ENCODE assay signal across 8 mouse cellular contexts in genomic region chr6:83101688-83102556, GRCm38 (mm10). TPM values are rescaled to one million over a fixed set of nuclear protein-coding genes. Genes with fewer than 3 reads are reported as not detected.
DNase-seq lines count a peak whose midpoint lies in the region; ATAC-seq lines count a peak whose summit lies in the region.

No protein-coding gene starts in this region.

- no peaks in the 10 kb centered on the region; the same call in none of the 2 replicates for H3K27me3 ChIP-seq in embryonic facial prominence, embryonic 11.5 days (ENCODE audit: control insufficient read depth, insufficient read depth, low read length)
- peaks cover 30% of the 10 kb centered on the region for H3K27me3 ChIP-seq in heart, embryonic 13.5 days (replicated peaks)
- no peaks in the 10 kb centered on the region for H3K27me3 ChIP-seq in kidney, embryonic 16.5 days (ENCODE audit: insufficient read depth, low read length)
- no peaks in the 10 kb centered on the region for H3K27me3 ChIP-seq in lung, embryonic 15.5 days
- H3K27me3 ChIP-seq in neural tube, embryonic 15.5 days (replicated peaks) = no peaks in the 10 kb centered on the region

- H3K4me1 ChIP-seq in embryonic facial prominence, embryonic 11.5 days (ENCODE audit: control insufficient read depth, insufficient read depth, low read length) = peaks cover 3% of the 10 kb centered on the region; the same call in 1 of the 2 replicates
- peaks cover 19% of the 10 kb centered on the region for H3K4me1 ChIP-seq in heart, embryonic 13.5 days
- H3K4me1 ChIP-seq in kidney, embryonic 16.5 days (ENCODE audit: insufficient read depth, low read length) = peaks cover 30% of the 10 kb centered on the region
- H3K4me1 ChIP-seq in lung, embryonic 15.5 days = peaks cover 18% of the 10 kb centered on the region
- H3K4me1 ChIP-seq in neural tube, embryonic 15.5 days = peaks cover 22% of the 10 kb centered on the region

- ATAC-seq in activated CD4-positive, CD25-positive, alpha-beta regulatory T cell, adult 4 months = peak; percentile 77
- peak; percentile 69 for ATAC-seq in embryonic facial prominence, embryonic 11.5 days (replicated peaks; ENCODE audit: insufficient number of reproducible peaks, low FRiP score, low TSS enrichment, low read depth)
- peak; percentile 66 for ATAC-seq in heart, embryonic 13.5 days (ENCODE audit: extremely low read depth, insufficient number of reproducible peaks, low FRiP score, low TSS enrichment)
- ATAC-seq in kidney, embryonic 16.5 days (ENCODE audit: low FRiP score, low TSS enrichment) = peak; percentile 79
- ATAC-seq in lung, embryonic 15.5 days (ENCODE audit: borderline replicate concordance, extremely low read depth, low FRiP score, low TSS enrichment) = peak; percentile 81
- peak; percentile 82 for ATAC-seq in neural tube, embryonic 15.5 days (ENCODE audit: low FRiP score)

- peak overlapping the region; percentile 76 for H3K9ac ChIP-seq in embryonic facial prominence, embryonic 11.5 days (replicated peaks; ENCODE audit: low read length)
- peak overlapping the region; percentile 88 for H3K9ac ChIP-seq in heart, embryonic 13.5 days
- H3K9ac ChIP-seq in kidney, embryonic 16.5 days (replicated peaks; ENCODE audit: low read length) = peak overlapping the region; percentile 86
- peak overlapping the region; percentile 71 for H3K9ac ChIP-seq in lung, embryonic 15.5 days
- H3K9ac ChIP-seq in neural tube, embryonic 15.5 days (replicated peaks) = peak overlapping the region; percentile 77

- H3K9me3 ChIP-seq in embryonic facial prominence, embryonic 11.5 days (replicated peaks; ENCODE audit: control insufficient read depth, low read length) = no peaks in the 10 kb centered on the region
- no peaks in the 10 kb centered on the region for H3K9me3 ChIP-seq in heart, embryonic 13.5 days
- H3K9me3 ChIP-seq in kidney, embryonic 16.5 days (ENCODE audit: low read length) = no peaks in the 10 kb centered on the region
- no peaks in the 10 kb centered on the region for H3K9me3 ChIP-seq in lung, embryonic 15.5 days
- H3K9me3 ChIP-seq in neural tube, embryonic 15.5 days (replicated peaks) = no peaks in the 10 kb centered on the region

- H3K27ac ChIP-seq in embryonic facial prominence, embryonic 11.5 days (replicated peaks; ENCODE audit: low read depth, low read length) = peak overlapping the region; percentile 22; the same call in 1 of the 2 replicates
- peak overlapping the region; percentile 81 for H3K27ac ChIP-seq in heart, embryonic 13.5 days (replicated peaks)
- peak overlapping the region; percentile 84 for H3K27ac ChIP-seq in kidney, embryonic 16.5 days (ENCODE audit: low read length)
- peak overlapping the region; percentile 81 for H3K27ac ChIP-seq in lung, embryonic 15.5 days
- peak overlapping the region; percentile 87 for H3K27ac ChIP-seq in neural tube, embryonic 15.5 days (replicated peaks)

- under 1% methylated on average over 62 of the region's 74 CpGs for WGBS in embryonic facial prominence, embryonic 11.5 days
- under 1% methylated on average over 73 of the region's 74 CpGs for WGBS in heart, embryonic 13.5 days
- under 1% methylated on average over 73 of the region's 74 CpGs for WGBS in kidney, embryonic 16.5 days
- under 1% methylated on average over 73 of the region's 74 CpGs for WGBS in lung, embryonic 15.5 days
- under 1% methylated on average over 74 of the region's 74 CpGs for WGBS in neural tube, embryonic 15.5 days

- H3K4me2 ChIP-seq in embryonic facial prominence, embryonic 11.5 days (ENCODE audit: low read depth, low read length) = peak overlapping the region; percentile 99
- peak overlapping the region; percentile 100 for H3K4me2 ChIP-seq in heart, embryonic 13.5 days
- peak overlapping the region; percentile 99 for H3K4me2 ChIP-seq in kidney, embryonic 16.5 days (replicated peaks; ENCODE audit: low read depth, low read length)
- peak overlapping the region; percentile 97 for H3K4me2 ChIP-seq in lung, embryonic 15.5 days
- H3K4me2 ChIP-seq in neural tube, embryonic 15.5 days = peak overlapping the region; percentile 90

- H3K36me3 ChIP-seq in embryonic facial prominence, embryonic 11.5 days (replicated peaks; ENCODE audit: control insufficient read depth, insufficient read depth, low read depth, low read length) = no peaks in the 10 kb centered on the region
- H3K36me3 ChIP-seq in heart, embryonic 13.5 days = peaks cover 12% of the 10 kb centered on the region
- H3K36me3 ChIP-seq in kidney, embryonic 16.5 days (ENCODE audit: insufficient read depth, low read length) = no peaks in the 10 kb centered on the region
- H3K36me3 ChIP-seq in lung, embryonic 15.5 days = 0 out of 2 replicates have a peak, but pooled peaks cover 3% of the 10 kb centered on the region
- H3K36me3 ChIP-seq in neural tube, embryonic 15.5 days = peaks cover 16% of the 10 kb centered on the region

- peak overlapping the region; percentile 62 for H3K4me3 ChIP-seq in embryonic facial prominence, embryonic 11.5 days (ENCODE audit: low read depth, low read length)
- H3K4me3 ChIP-seq in heart, embryonic 13.5 days = peak overlapping the region; percentile 77
- H3K4me3 ChIP-seq in kidney, embryonic 16.5 days (ENCODE audit: low read length) = peak overlapping the region; percentile 71
- peak overlapping the region; percentile 65 for H3K4me3 ChIP-seq in lung, embryonic 15.5 days
- peak overlapping the region; percentile 69 for H3K4me3 ChIP-seq in neural tube, embryonic 15.5 days (replicated peaks)

- peak; percentile 84 for DNase-seq in CD4-positive helper T cell, adult 2 months (ENCODE audit: low read depth, low spot score)
- peak; percentile 73 for DNase-seq in embryonic facial prominence, embryonic 11.5 days (ENCODE audit: low spot score)
- DNase-seq in thymus, postnatal 0 days (ENCODE audit: low spot score) = peak; percentile 81

RNA-seq across cellular contexts. Expression of gene Gm42688, which starts 0.5 kb away (rescaled TPM):
- polyA plus RNA-seq in activated CD4-positive, CD25-positive, alpha-beta regulatory T cell, adult 4 months (2017; shearing (Covaris generic)) = 1 to 10 TPM in 1 of 2 experiments, under 1 TPM in 1; 0.52 to 1.0 TPM
- polyA plus RNA-seq in embryonic facial prominence, embryonic 11.5 days (2014; fragmentation: Nextera tagmentation; extraction: Ambion mirVana) = 0.97 and 1.8 TPM in 2 replicates
- 1.6 TPM in 2 replicates for polyA plus RNA-seq in heart, embryonic 13.5 days (2015; fragmentation: Nextera tagmentation; extraction: Ambion mirVana)
- polyA plus RNA-seq in kidney, embryonic 16.5 days (2015; fragmentation: Nextera tagmentation; extraction: Ambion mirVana) = 2.8 and 3.3 TPM in 2 replicates
- polyA plus RNA-seq in lung, embryonic 15.5 days (2015; fragmentation: Nextera tagmentation; extraction: Ambion mirVana) = 3.4 TPM in 2 replicates
- 4.8 and 7.6 TPM in 2 replicates for polyA plus RNA-seq in neural tube, embryonic 15.5 days (2015; fragmentation: Nextera tagmentation; extraction: Ambion mirVana)
- polyA plus RNA-seq in thymus, postnatal 0 days (2015; fragmentation: Nextera tagmentation; extraction: Ambion mirVana) = 2.4 and 2.7 TPM in 2 replicates

RNA-seq across cellular contexts. Expression of gene Ccdc142, which starts 0.5 kb away (rescaled TPM):
- polyA plus RNA-seq in activated CD4-positive, CD25-positive, alpha-beta regulatory T cell, adult 4 months (2017; shearing (Covaris generic)) = not detected
- 0.62 and 1.8 TPM in 2 replicates for polyA plus RNA-seq in embryonic facial prominence, embryonic 11.5 days (2014; fragmentation: Nextera tagmentation; extraction: Ambion mirVana)
- 1.5 and 1.7 TPM in 2 replicates for polyA plus RNA-seq in heart, embryonic 13.5 days (2015; fragmentation: Nextera tagmentation; extraction: Ambion mirVana)
- polyA plus RNA-seq in kidney, embryonic 16.5 days (2015; fragmentation: Nextera tagmentation; extraction: Ambion mirVana) = 3.5 and 3.9 TPM in 2 replicates
- polyA plus RNA-seq in lung, embryonic 15.5 days (2015; fragmentation: Nextera tagmentation; extraction: Ambion mirVana) = 2.1 and 3.2 TPM in 2 replicates
- 7.0 and 7.7 TPM in 2 replicates for polyA plus RNA-seq in neural tube, embryonic 15.5 days (2015; fragmentation: Nextera tagmentation; extraction: Ambion mirVana)
- 2.4 and 2.8 TPM in 2 replicates for polyA plus RNA-seq in thymus, postnatal 0 days (2015; fragmentation: Nextera tagmentation; extraction: Ambion mirVana)

RNA-seq across cellular contexts. Expression of gene Mrpl53, which starts 6.9 kb away (rescaled TPM):
- polyA plus RNA-seq in activated CD4-positive, CD25-positive, alpha-beta regulatory T cell, adult 4 months (2017; shearing (Covaris generic)) = 10 to 100 TPM; 63.9 to 66.3 TPM
- polyA plus RNA-seq in embryonic facial prominence, embryonic 11.5 days (2014; fragmentation: Nextera tagmentation; extraction: Ambion mirVana) = 126 and 129 TPM in 2 replicates
- 134 and 176 TPM in 2 replicates for polyA plus RNA-seq in heart, embryonic 13.5 days (2015; fragmentation: Nextera tagmentation; extraction: Ambion mirVana)
- 131 and 143 TPM in 2 replicates for polyA plus RNA-seq in kidney, embryonic 16.5 days (2015; fragmentation: Nextera tagmentation; extraction: Ambion mirVana)
- polyA plus RNA-seq in lung, embryonic 15.5 days (2015; fragmentation: Nextera tagmentation; extraction: Ambion mirVana) = 128 and 145 TPM in 2 replicates
- 121 and 123 TPM in 2 replicates for polyA plus RNA-seq in neural tube, embryonic 15.5 days (2015; fragmentation: Nextera tagmentation; extraction: Ambion mirVana)
- polyA plus RNA-seq in thymus, postnatal 0 days (2015; fragmentation: Nextera tagmentation; extraction: Ambion mirVana) = 101 and 107 TPM in 2 replicates

RNA-seq across cellular contexts. Expression of gene Mogs, which starts 13.4 kb away (rescaled TPM):
- polyA plus RNA-seq in activated CD4-positive, CD25-positive, alpha-beta regulatory T cell, adult 4 months (2017; shearing (Covaris generic)) = 10 to 100 TPM in 1 of 2 experiments, 1 to 10 TPM in 1; 8.7 to 12.5 TPM
- 22.1 and 23.9 TPM in 2 replicates for polyA plus RNA-seq in embryonic facial prominence, embryonic 11.5 days (2014; fragmentation: Nextera tagmentation; extraction: Ambion mirVana)
- polyA plus RNA-seq in heart, embryonic 13.5 days (2015; fragmentation: Nextera tagmentation; extraction: Ambion mirVana) = 18.5 and 22.0 TPM in 2 replicates
- 10.6 and 34.9 TPM in 2 replicates for polyA plus RNA-seq in kidney, embryonic 16.5 days (2015; fragmentation: Nextera tagmentation; extraction: Ambion mirVana)
- polyA plus RNA-seq in lung, embryonic 15.5 days (2015; fragmentation: Nextera tagmentation; extraction: Ambion mirVana) = 54.5 and 54.8 TPM in 2 replicates
- polyA plus RNA-seq in neural tube, embryonic 15.5 days (2015; fragmentation: Nextera tagmentation; extraction: Ambion mirVana) = 26.1 and 31.3 TPM in 2 replicates
- 39.9 and 42.0 TPM in 2 replicates for polyA plus RNA-seq in thymus, postnatal 0 days (2015; fragmentation: Nextera tagmentation; extraction: Ambion mirVana)

RNA-seq across cellular contexts. Expression of gene Lbx2, which starts 15.8 kb away (rescaled TPM):
- not detected for polyA plus RNA-seq in activated CD4-positive, CD25-positive, alpha-beta regulatory T cell, adult 4 months (2017; shearing (Covaris generic))
- 0.73 and 0.89 TPM in 2 replicates for polyA plus RNA-seq in embryonic facial prominence, embryonic 11.5 days (2014; fragmentation: Nextera tagmentation; extraction: Ambion mirVana)
- 0.20 TPM in 1 of 2 replicates, not detected in the other for polyA plus RNA-seq in heart, embryonic 13.5 days (2015; fragmentation: Nextera tagmentation; extraction: Ambion mirVana)
- polyA plus RNA-seq in kidney, embryonic 16.5 days (2015; fragmentation: Nextera tagmentation; extraction: Ambion mirVana) = 8.6 TPM in 2 replicates
- 0.31 and 0.87 TPM in 2 replicates for polyA plus RNA-seq in lung, embryonic 15.5 days (2015; fragmentation: Nextera tagmentation; extraction: Ambion mirVana)
- polyA plus RNA-seq in neural tube, embryonic 15.5 days (2015; fragmentation: Nextera tagmentation; extraction: Ambion mirVana) = 0.24 and 0.32 TPM in 2 replicates
- polyA plus RNA-seq in thymus, postnatal 0 days (2015; fragmentation: Nextera tagmentation; extraction: Ambion mirVana) = 0.51 and 0.95 TPM in 2 replicates

Comparison
In these comparisons a context has a peak if more than half of its experiments do, and no peak if none do; other contexts are left out.
1. Peak in every context shown above with its lines: DNase-seq, ATAC-seq, H3K4me3 ChIP-seq and H3K27ac ChIP-seq.
2. H3K27ac ChIP-seq: peak in every context shown above with its lines; median percentile 87 in neural tube, embryonic 15.5 days; 84 in kidney, embryonic 16.5 days; 81 in heart, embryonic 13.5 days; 81 in lung, embryonic 15.5 days; 22 in embryonic facial prominence, embryonic 11.5 days.